Mouse (Mus musculus): ENCODE data around the gene 2310007B03Rik. TPM values are rescaled to one million over a fixed set of nuclear protein-coding genes. Genes with fewer than 3 reads are reported as not detected.
A peak's percentile ranks its signal among the peaks of the same experiment; 100 is the strongest.

Gene 2310007B03Rik
- total and polyA plus RNA-seq, 3 experiments: not detected

DNA sequence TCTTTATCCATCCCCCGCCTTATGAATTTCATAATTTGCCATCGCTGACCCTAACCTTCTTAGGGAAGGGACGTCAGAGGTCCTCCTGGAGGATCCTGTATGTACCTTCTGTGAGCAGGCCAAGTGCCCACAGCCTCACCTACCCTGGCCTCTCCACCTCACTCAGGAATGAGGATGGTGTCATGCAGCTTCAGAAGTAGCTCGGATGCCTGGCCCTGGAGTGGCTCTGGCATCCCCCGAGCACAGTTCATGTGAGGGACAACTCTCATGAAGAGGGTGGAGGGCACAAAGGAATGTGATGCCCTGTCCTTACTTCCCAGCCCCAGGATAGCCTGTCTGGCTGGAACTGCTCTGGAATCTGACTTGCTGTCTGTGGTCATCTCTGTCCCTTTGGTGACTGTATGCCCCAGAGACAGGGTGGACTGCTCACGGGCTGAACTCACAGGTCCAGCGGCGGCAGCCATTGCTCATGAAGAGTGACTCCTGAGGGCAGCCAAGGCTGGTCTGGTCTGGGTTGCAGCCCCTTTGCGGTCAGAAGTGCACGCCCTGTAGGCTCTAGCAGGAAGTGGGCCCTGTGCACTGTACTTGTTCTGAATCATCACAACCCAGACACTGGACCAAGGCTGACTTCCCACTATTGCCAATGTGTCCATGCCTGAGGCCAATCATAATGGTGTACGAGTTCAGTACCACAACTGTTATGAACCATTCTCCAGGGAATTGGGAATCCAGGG, 5.8 kb upstream of the 2310007B03Rik start:
- no peaks in the 10 kb centered on the region for H3K27me3 ChIP-seq (ENCODE audit: control insufficient read depth in 1 of 2, insufficient read depth in 2 of 2, low read length in 2 of 2)
- no peaks in the 10 kb centered on the region for H3K9me3 ChIP-seq (replicated peaks; ENCODE audit: insufficient read depth, low read length)
- H3K4me3 ChIP-seq (ENCODE audit: control insufficient read depth in 1 of 2, insufficient read depth in 1 of 2, low read depth in 2 of 2, low read length in 2 of 2): no peak overlapping the region
- H3K79me2 ChIP-seq (ENCODE audit: control insufficient read depth, insufficient read depth, low read length, poor library complexity): no peaks in the 10 kb centered on the region
- no peak for DNase-seq (ENCODE audit: low read depth, low spot score)
- H3K4me1 ChIP-seq (ENCODE audit: control insufficient read depth in 1 of 2, insufficient read depth in 2 of 2, low read length in 2 of 2): no peaks in the 10 kb centered on the region
- H3K36me3 ChIP-seq (ENCODE audit: control insufficient read depth in 1 of 2, insufficient read depth in 2 of 2, low read length in 2 of 2): no peaks in the 10 kb centered on the region
- TF ChIP-seq ETS1 (IDR thresholded peaks at IDR 0.05; ENCODE audit: low read depth, low read length) (no peak), RCOR1 (IDR thresholded peaks at IDR 0.05; ENCODE audit: low read depth, low read length) (no peak), POLR2A (IDR thresholded peaks at IDR 0.05; ENCODE audit: control insufficient read depth in 1 of 2, insufficient read depth in 1 of 2, low read depth in 1 of 2, low read length in 2 of 2, poor library complexity in 1 of 2) (no peak), TAL1 (IDR thresholded peaks at IDR 0.05; ENCODE audit: low read length) (no peak), POLR2AphosphoS5 (IDR thresholded peaks at IDR 0.05; ENCODE audit: borderline replicate concordance, low read depth, low read length) (no peak), RAD21 (IDR thresholded peaks at IDR 0.05; ENCODE audit: low read depth, low read length) (no peak)
- H3K27ac ChIP-seq (ENCODE audit: control insufficient read depth, low read depth, low read length): no peak overlapping the region
- no peak overlapping the region for H3K9ac ChIP-seq (ENCODE audit: control insufficient read depth, low read depth, low read length, poor library complexity, severe bottlenecking)

DNA sequence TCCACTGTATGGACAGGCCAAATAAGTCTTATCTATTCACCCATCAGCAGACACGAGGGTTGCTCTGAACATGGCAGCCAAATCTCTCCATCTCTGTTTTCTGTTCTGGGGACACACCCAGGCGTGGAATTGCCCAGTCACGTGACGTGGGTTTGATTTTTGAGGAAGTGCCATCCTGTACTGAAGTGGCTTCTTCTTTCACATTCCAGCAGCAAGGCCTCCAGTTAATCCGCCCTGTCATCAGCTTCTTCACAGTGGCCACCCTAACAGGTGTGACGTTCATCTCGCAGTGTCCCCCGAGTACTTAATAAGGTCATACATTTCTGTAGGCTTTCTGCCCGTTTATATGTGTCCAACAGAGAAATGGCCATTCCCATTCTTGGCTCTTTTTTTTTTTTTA, 4.7 kb upstream of the 2310007B03Rik start:
- no peaks in the 10 kb centered on the region for H3K79me2 ChIP-seq (ENCODE audit: control insufficient read depth, insufficient read depth, low read length, poor library complexity)
- no peaks in the 10 kb centered on the region for H3K27me3 ChIP-seq (ENCODE audit: control insufficient read depth in 1 of 2, insufficient read depth in 2 of 2, low read length in 2 of 2)

GRCm38 (mm10) chr1:93162588-93162987, 1.8 kb upstream of the 2310007B03Rik start:
- Histone ChIP-seq H3K9ac (ENCODE audit: control insufficient read depth, low read depth, low read length, poor library complexity, severe bottlenecking) (no peak overlapping the region), H3K27ac (ENCODE audit: control insufficient read depth, low read depth, low read length) (no peak overlapping the region), H3K4me3 (ENCODE audit: control insufficient read depth in 1 of 2, insufficient read depth in 1 of 2, low read depth in 2 of 2, low read length in 2 of 2) (no peak overlapping the region), H3K4me1 (ENCODE audit: control insufficient read depth in 1 of 2, insufficient read depth in 2 of 2, low read length in 2 of 2) (no peaks in the 10 kb centered on the region), H3K27me3 (ENCODE audit: control insufficient read depth in 1 of 2, insufficient read depth in 2 of 2, low read length in 2 of 2) (no peaks in the 10 kb centered on the region), H3K36me3 (ENCODE audit: control insufficient read depth in 1 of 2, insufficient read depth in 2 of 2, low read length in 2 of 2) (no peaks in the 10 kb centered on the region), H3K9me3 (replicated peaks; ENCODE audit: insufficient read depth, low read length) (no peaks in the 10 kb centered on the region), H3K79me2 (ENCODE audit: control insufficient read depth, insufficient read depth, low read length, poor library complexity) (no peaks in the 10 kb centered on the region)
- TF ChIP-seq EP300 (IDR thresholded peaks at IDR 0.05; ENCODE audit: low read depth in 1 of 2, low read length in 2 of 2) (no peak), ETS1 (IDR thresholded peaks at IDR 0.05; ENCODE audit: low read depth, low read length) (no peak), CHD2 (IDR thresholded peaks at IDR 0.05; ENCODE audit: low read length) (no peak), USF2 (IDR thresholded peaks at IDR 0.05; ENCODE audit: borderline replicate concordance in 1 of 2, insufficient read depth in 1 of 2, low read depth in 1 of 2, low read length in 2 of 2) (no peak), POLR2A (IDR thresholded peaks at IDR 0.05; ENCODE audit: control insufficient read depth in 1 of 2, insufficient read depth in 1 of 2, low read depth in 1 of 2, low read length in 2 of 2, poor library complexity in 1 of 2) (no peak), MYB (IDR thresholded peaks at IDR 0.05; ENCODE audit: low read depth, low read length) (no peak), SIN3A (IDR thresholded peaks at IDR 0.05; ENCODE audit: low read length) (no peak), MEF2A (IDR thresholded peaks at IDR 0.05; ENCODE audit: extremely low read depth, insufficient replicate concordance, low read depth, low read length, poor library complexity, severe bottlenecking) (no peak), GATA1 (IDR thresholded peaks at IDR 0.05; ENCODE audit: low read depth, low read length) (no peak), HCFC1 (IDR thresholded peaks at IDR 0.05; ENCODE audit: low read depth, low read length) (no peak), USF1 (IDR thresholded peaks at IDR 0.05; ENCODE audit: low read depth, low read length) (no peak), ZC3H11A (IDR thresholded peaks at IDR 0.05; ENCODE audit: low read depth, low read length) (no peak), E2F4 (IDR thresholded peaks at IDR 0.05; ENCODE audit: borderline replicate concordance, low read depth, low read length) (no peak), POLR2AphosphoS2 (IDR thresholded peaks at IDR 0.05; ENCODE audit: low read length) (no peak), BHLHE40 (IDR thresholded peaks at IDR 0.05; ENCODE audit: borderline replicate concordance, low read depth, low read length) (no peak), SMC3 (IDR thresholded peaks at IDR 0.05; ENCODE audit: low read depth, low read length) (no peak), CTCF (IDR thresholded peaks at IDR 0.05 in 2 of 3, conservative IDR thresholded peaks at IDR 0.05 in 1 of 3; ENCODE audit: control insufficient read depth in 1 of 3, insufficient read depth in 1 of 3, low read depth in 2 of 3, low read length in 3 of 3, poor library complexity in 1 of 3, severe bottlenecking in 1 of 3) (no peak), TCF12 (IDR thresholded peaks at IDR 0.05; ENCODE audit: low read depth, low read length) (no peak), TBP (IDR thresholded peaks at IDR 0.05; ENCODE audit: low read depth, low read length) (no peak)
- DNase-seq (ENCODE audit: low read depth, low spot score): no peak

More for the DNA sequence above, 4.7 kb upstream of the 2310007B03Rik start:
- no peak overlapping the region for H3K9ac ChIP-seq (ENCODE audit: control insufficient read depth, low read depth, low read length, poor library complexity, severe bottlenecking)
- no peak overlapping the region for H3K4me3 ChIP-seq (ENCODE audit: control insufficient read depth in 1 of 2, insufficient read depth in 1 of 2, low read depth in 2 of 2, low read length in 2 of 2)
- H3K4me1 ChIP-seq (ENCODE audit: control insufficient read depth in 1 of 2, insufficient read depth in 2 of 2, low read length in 2 of 2): no peaks in the 10 kb centered on the region
- no peaks in the 10 kb centered on the region for H3K36me3 ChIP-seq (ENCODE audit: control insufficient read depth in 1 of 2, insufficient read depth in 2 of 2, low read length in 2 of 2)
- DNase-seq (ENCODE audit: low read depth, low spot score): peak; percentile 21
- H3K27ac ChIP-seq (ENCODE audit: control insufficient read depth, low read depth, low read length): no peak overlapping the region
- H3K9me3 ChIP-seq (replicated peaks; ENCODE audit: insufficient read depth, low read length): no peaks in the 10 kb centered on the region
- TF ChIP-seq CHD2 (IDR thresholded peaks at IDR 0.05; ENCODE audit: low read length): no peak
- TF ChIP-seq MAFK (IDR thresholded peaks at IDR 0.05; ENCODE audit: borderline replicate concordance, low read depth, low read length): no peak
- 0 out of 2 replicates have a peak, but pooled peaks have one; percentile 13 for TF ChIP-seq MAX (IDR thresholded peaks at IDR 0.05; ENCODE audit: low read length)
- peak; percentile 89 for TF ChIP-seq USF1 (IDR thresholded peaks at IDR 0.05; ENCODE audit: low read depth, low read length)
- TF ChIP-seq BHLHE40 (IDR thresholded peaks at IDR 0.05; ENCODE audit: borderline replicate concordance, low read depth, low read length): peak; percentile 49; the same call in 1 of the 2 replicates
- TF ChIP-seq USF2 (IDR thresholded peaks at IDR 0.05; ENCODE audit: borderline replicate concordance in 1 of 2, insufficient read depth in 1 of 2, low read depth in 1 of 2, low read length in 2 of 2): peak in 1 of 2 experiments; percentile 61; a peak in 2 of 4 replicates

Measured in MEL (cell line).